Mouse (Mus musculus): ENCODE measurements around the gene Mylk4.

- TF ChIP-seq POLR2A (IDR thresholded peaks at IDR 0.05; ENCODE audit: insufficient read depth, low read length) (no peak), CTCF (IDR thresholded peaks at IDR 0.05; ENCODE audit: low read depth, low read length) (no peak)
Observed at GRCm38 (mm10) chr13:32763141-32763540, 20.6 kb downstream of the Mylk4 start.

All from ES-Bruce4 (cell line).